Mouse (Mus musculus) bone marrow, adult 2 months (tissue): Measurements from ENCODE around the gene Adgrf1.

Source experiments
- CTCF ChIP-seq: fragments of 200-500 bp; IDR thresholded peaks from 2 replicates; pipeline ENCODE4 v1.5.1; 2011; ENCODE audit warnings: low read length, control low read depth; ENCODE audit not compliant: control insufficient read depth, insufficient read depth
- POLR2A ChIP-seq: fragments of 200-500 bp; IDR thresholded peaks from 2 replicates; pipeline ENCODE4 v1.6.1; 2011; ENCODE audit warnings: low read depth, mild to moderate bottlenecking, control low read depth, low read length, borderline replicate concordance; ENCODE audit not compliant: control insufficient read depth

- TF ChIP-seq CTCF (no peak), POLR2A (no peak)
These were observed 5.4 kb upstream of the Adgrf1 start for GRCm38 (mm10) chr17:43264739-43265138.
